Mouse (Mus musculus): ENCODE results near the gene Krtap4-6. TPM values are rescaled to one million over a fixed set of nuclear protein-coding genes. Genes with fewer than 3 reads are reported as not detected.
"Not testable (repeated sequence)": the region's sequence is repeated elsewhere in the genome, so short reads cannot be mapped to it uniquely, and the experiment has no call there.

Gene Krtap4-6
- polyA plus RNA-seq (2014; fragmentation: Nextera tagmentation; extraction: Ambion mirVana), result not detected in 2 replicates

GRCm38 (mm10) chr11:99665860-99666259 is at the start of gene Krtap4-6:
Gene Krtap4-6, minus strand, starts transcription at chr11:99665960.
- no peak within 1 kb of the TSS for H3K4me2 ChIP-seq (ENCODE audit: low read depth, severe bottlenecking)
- ATAC-seq (ENCODE audit: insufficient number of reproducible peaks, low FRiP score, low TSS enrichment, low read depth) (no peak), DNase-seq (ENCODE audit: low spot score) (no peak)
- no peaks in the 10 kb centered on the region for H3K36me3 ChIP-seq (ENCODE audit: control insufficient read depth, insufficient read depth, low read length)
- H3K27me3 ChIP-seq (ENCODE audit: control insufficient read depth, insufficient read depth, low read length), result no peaks in the 10 kb centered on the region
- H3K9ac ChIP-seq (ENCODE audit: low read length), result no peak within 1 kb of the TSS
- H3K4me3 ChIP-seq (ENCODE audit: low read depth, low read length), result no peak within 1 kb of the TSS
- H3K27ac ChIP-seq (replicated peaks; ENCODE audit: low read depth, low read length), result no peak within 1 kb of the TSS
- no peaks in the 10 kb centered on the region for H3K9me3 ChIP-seq (ENCODE audit: control insufficient read depth, low read length)
- H3K4me1 ChIP-seq (ENCODE audit: control insufficient read depth, insufficient read depth, low read length), result no peaks in the 10 kb centered on the region

GRCm38 (mm10) chr11:99690463-99690862 is 24.7 kb upstream of the Krtap4-6 start, which contains the start of gene Gm14190:
Gene Gm14190, minus strand, starts transcription at chr11:99690740.
- Histone ChIP-seq H3K27me3 (ENCODE audit: control insufficient read depth, insufficient read depth, low read length) (no peaks in the 10 kb centered on the region), H3K9ac (ENCODE audit: low read length) (no peak within 1 kb of the TSS), H3K4me3 (ENCODE audit: low read depth, low read length) (no peak within 1 kb of the TSS), H3K4me2 (ENCODE audit: low read depth, severe bottlenecking) (no peak within 1 kb of the TSS), H3K36me3 (ENCODE audit: control insufficient read depth, insufficient read depth, low read length) (no peaks in the 10 kb centered on the region), H3K27ac (replicated peaks; ENCODE audit: low read depth, low read length) (no peak within 1 kb of the TSS), H3K9me3 (ENCODE audit: control insufficient read depth, low read length) (no peaks in the 10 kb centered on the region), H3K4me1 (ENCODE audit: control insufficient read depth, insufficient read depth, low read length) (no peaks in the 10 kb centered on the region)
- WGBS, result 91% methylated on average over 1 of the region's 1 CpGs
- DNase-seq (ENCODE audit: low spot score), result no peak
- ATAC-seq (ENCODE audit: insufficient number of reproducible peaks, low FRiP score, low TSS enrichment, low read depth), result no peak

GRCm38 (mm10) chr11:99685235-99685634 is 19.5 kb upstream of the Krtap4-6 start:
- not testable (repeated sequence) for H3K27ac ChIP-seq (replicated peaks; ENCODE audit: low read depth, low read length); H3K4me2 ChIP-seq (ENCODE audit: low read depth, severe bottlenecking); H3K27me3 ChIP-seq (ENCODE audit: control insufficient read depth, insufficient read depth, low read length); H3K4me3 ChIP-seq (ENCODE audit: low read depth, low read length); H3K9ac ChIP-seq (ENCODE audit: low read length); H3K9me3 ChIP-seq (ENCODE audit: control insufficient read depth, low read length); DNase-seq (ENCODE audit: low spot score); H3K4me1 ChIP-seq (ENCODE audit: control insufficient read depth, insufficient read depth, low read length); ATAC-seq (ENCODE audit: insufficient number of reproducible peaks, low FRiP score, low TSS enrichment, low read depth); H3K36me3 ChIP-seq (ENCODE audit: control insufficient read depth, insufficient read depth, low read length)
- WGBS, result 76% methylated on average over 1 of the region's 1 CpGs

DNA sequence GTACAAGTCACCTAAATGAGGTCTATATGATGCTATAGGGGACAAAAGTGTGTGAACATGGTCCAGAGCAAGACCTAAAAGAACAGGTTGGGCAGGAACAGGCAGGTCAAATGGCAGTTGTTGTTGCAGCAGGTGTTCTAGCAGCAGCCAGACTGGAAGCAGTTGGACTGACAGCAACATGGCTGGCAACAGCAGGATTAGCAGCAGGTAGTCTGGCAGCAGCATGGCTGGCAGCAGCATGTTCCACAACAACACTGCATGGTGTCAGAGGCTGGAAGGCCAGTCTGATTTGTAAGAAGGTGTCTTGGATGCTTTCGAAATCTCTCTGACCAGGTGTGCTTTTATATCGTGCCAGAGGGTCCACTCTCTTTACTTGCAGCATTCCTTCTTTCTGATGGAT is 17.7 kb upstream of the Krtap4-6 start:
- Histone ChIP-seq H3K27ac (replicated peaks; ENCODE audit: low read depth, low read length) (no peak overlapping the region), H3K9ac (ENCODE audit: low read length) (no peak overlapping the region), H3K4me1 (ENCODE audit: control insufficient read depth, insufficient read depth, low read length) (no peaks in the 10 kb centered on the region), H3K27me3 (ENCODE audit: control insufficient read depth, insufficient read depth, low read length) (no peaks in the 10 kb centered on the region), H3K36me3 (ENCODE audit: control insufficient read depth, insufficient read depth, low read length) (no peaks in the 10 kb centered on the region), H3K4me3 (ENCODE audit: low read depth, low read length) (no peak overlapping the region), H3K9me3 (ENCODE audit: control insufficient read depth, low read length) (no peaks in the 10 kb centered on the region), H3K4me2 (ENCODE audit: low read depth, severe bottlenecking) (no peak overlapping the region)
- 86% methylated on average over 2 of the region's 2 CpGs for WGBS
- DNase-seq (ENCODE audit: low spot score) (no peak), ATAC-seq (ENCODE audit: insufficient number of reproducible peaks, low FRiP score, low TSS enrichment, low read depth) (no peak)

DNA sequence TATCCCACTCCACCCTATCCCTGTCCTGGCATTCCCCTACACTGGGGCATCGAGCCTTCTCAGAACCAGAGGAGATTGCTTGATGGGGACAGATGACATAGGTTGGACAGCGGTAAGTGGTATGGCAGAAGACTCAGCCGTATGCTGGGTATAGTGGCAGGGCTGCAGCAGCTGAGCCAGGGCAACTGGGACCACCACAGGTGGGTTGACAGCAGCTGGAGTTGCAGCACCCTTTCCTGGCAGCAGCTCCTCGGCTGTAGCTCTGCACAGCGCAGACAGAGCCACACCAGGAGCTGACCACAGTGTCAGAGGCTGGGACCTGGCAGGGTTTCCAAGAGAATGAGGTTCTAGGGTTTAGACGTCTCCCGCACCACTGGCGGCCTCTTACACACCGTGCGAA is 3.0 kb downstream of the Krtap4-6 start:
- Histone ChIP-seq H3K4me3 (ENCODE audit: low read depth, low read length) (no peak overlapping the region), H3K4me1 (ENCODE audit: control insufficient read depth, insufficient read depth, low read length) (no peaks in the 10 kb centered on the region), H3K27ac (replicated peaks; ENCODE audit: low read depth, low read length) (no peak overlapping the region), H3K9me3 (ENCODE audit: control insufficient read depth, low read length) (no peaks in the 10 kb centered on the region), H3K36me3 (ENCODE audit: control insufficient read depth, insufficient read depth, low read length) (no peaks in the 10 kb centered on the region), H3K4me2 (ENCODE audit: low read depth, severe bottlenecking) (no peak overlapping the region), H3K9ac (ENCODE audit: low read length) (no peak overlapping the region), H3K27me3 (ENCODE audit: control insufficient read depth, insufficient read depth, low read length) (no peaks in the 10 kb centered on the region)
- 88% methylated on average over 10 of the region's 10 CpGs for WGBS
- DNase-seq (ENCODE audit: low spot score) (no peak), ATAC-seq (ENCODE audit: insufficient number of reproducible peaks, low FRiP score, low TSS enrichment, low read depth) (no peak)

- Histone ChIP-seq H3K27me3 (ENCODE audit: control insufficient read depth, insufficient read depth, low read length) (no peaks in the 10 kb centered on the region), H3K4me2 (ENCODE audit: low read depth, severe bottlenecking) (no peak overlapping the region), H3K4me1 (ENCODE audit: control insufficient read depth, insufficient read depth, low read length) (no peaks in the 10 kb centered on the region), H3K36me3 (ENCODE audit: control insufficient read depth, insufficient read depth, low read length) (no peaks in the 10 kb centered on the region), H3K27ac (replicated peaks; ENCODE audit: low read depth, low read length) (no peak overlapping the region), H3K9me3 (ENCODE audit: control insufficient read depth, low read length) (no peaks in the 10 kb centered on the region), H3K4me3 (ENCODE audit: low read depth, low read length) (no peak overlapping the region), H3K9ac (ENCODE audit: low read length) (no peak overlapping the region)
- WGBS, result 89% methylated on average over 4 of the region's 4 CpGs
- ATAC-seq (ENCODE audit: insufficient number of reproducible peaks, low FRiP score, low TSS enrichment, low read depth), result no peak
- no peak for DNase-seq (ENCODE audit: low spot score)
Measured at GRCm38 (mm10) chr11:99659256-99659655, 6.5 kb downstream of the Krtap4-6 start.

DNA sequence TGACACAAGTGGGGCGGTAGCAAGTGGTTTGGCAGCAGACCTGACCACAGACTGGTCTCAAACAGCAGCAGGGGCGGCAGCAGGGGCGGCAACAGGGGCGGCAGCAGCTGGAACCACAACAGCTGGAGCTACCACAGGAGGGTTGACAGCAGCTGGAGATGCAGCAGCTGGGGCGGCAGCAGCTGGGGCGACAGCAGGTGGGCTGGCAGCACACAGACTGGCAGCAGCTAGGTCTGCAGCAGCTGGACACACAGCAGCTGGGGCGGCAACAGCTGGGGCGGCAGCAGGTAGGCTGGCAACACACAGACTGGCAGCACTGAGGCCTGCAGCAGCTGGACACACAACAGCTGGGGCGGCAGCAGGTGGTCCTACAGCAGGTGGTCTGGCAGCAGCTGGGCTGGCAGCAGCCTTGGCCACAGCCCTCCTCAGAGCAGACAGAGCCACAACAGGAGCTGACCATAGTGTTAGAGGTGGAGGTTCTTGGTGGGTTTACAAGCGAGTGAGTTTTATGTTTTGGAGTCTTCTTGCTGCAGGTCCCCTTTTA is 7.2 kb downstream of the Krtap4-6 start, which contains the start of gene Gm11563:
Gm11563 (minus strand) TSS at position 494 of the 544 bp plus-strand sequence.
- WGBS, result 62% methylated on average over 10 of the region's 10 CpGs
- not testable (repeated sequence) for H3K36me3 ChIP-seq (ENCODE audit: control insufficient read depth, insufficient read depth, low read length); DNase-seq (ENCODE audit: low spot score); H3K9me3 ChIP-seq (ENCODE audit: control insufficient read depth, low read length); H3K4me3 ChIP-seq (ENCODE audit: low read depth, low read length); H3K27me3 ChIP-seq (ENCODE audit: control insufficient read depth, insufficient read depth, low read length); H3K4me2 ChIP-seq (ENCODE audit: low read depth, severe bottlenecking); H3K9ac ChIP-seq (ENCODE audit: low read length); H3K4me1 ChIP-seq (ENCODE audit: control insufficient read depth, insufficient read depth, low read length); H3K27ac ChIP-seq (replicated peaks; ENCODE audit: low read depth, low read length); ATAC-seq (ENCODE audit: insufficient number of reproducible peaks, low FRiP score, low TSS enrichment, low read depth)

- H3K4me2 ChIP-seq (ENCODE audit: low read depth, severe bottlenecking), result no peak overlapping the region
- no peak for DNase-seq (ENCODE audit: low spot score)
- H3K9me3 ChIP-seq (ENCODE audit: control insufficient read depth, low read length), result no peaks in the 10 kb centered on the region
- no peaks in the 10 kb centered on the region for H3K36me3 ChIP-seq (ENCODE audit: control insufficient read depth, insufficient read depth, low read length)
- no peak for ATAC-seq (ENCODE audit: insufficient number of reproducible peaks, low FRiP score, low TSS enrichment, low read depth)
- no peaks in the 10 kb centered on the region for H3K4me1 ChIP-seq (ENCODE audit: control insufficient read depth, insufficient read depth, low read length)
- H3K27ac ChIP-seq (replicated peaks; ENCODE audit: low read depth, low read length), result no peak overlapping the region
- WGBS, result 50% methylated on average over 5 of the region's 5 CpGs
- no peaks in the 10 kb centered on the region for H3K27me3 ChIP-seq (ENCODE audit: control insufficient read depth, insufficient read depth, low read length)
- H3K9ac ChIP-seq (ENCODE audit: low read length), result no peak overlapping the region
- H3K4me3 ChIP-seq (ENCODE audit: low read depth, low read length), result no peak overlapping the region
Measured at GRCm38 (mm10) chr11:99657051-99657450, 8.7 kb downstream of the Krtap4-6 start.

- Histone ChIP-seq H3K4me1 (ENCODE audit: control insufficient read depth, insufficient read depth, low read length) (no peaks in the 10 kb centered on the region), H3K4me2 (ENCODE audit: low read depth, severe bottlenecking) (no peak within 1 kb of the TSS), H3K27ac (replicated peaks; ENCODE audit: low read depth, low read length) (no peak within 1 kb of the TSS), H3K9me3 (ENCODE audit: control insufficient read depth, low read length) (no peaks in the 10 kb centered on the region), H3K9ac (ENCODE audit: low read length) (no peak within 1 kb of the TSS), H3K36me3 (ENCODE audit: control insufficient read depth, insufficient read depth, low read length) (no peaks in the 10 kb centered on the region), H3K4me3 (ENCODE audit: low read depth, low read length) (no peak within 1 kb of the TSS), H3K27me3 (ENCODE audit: control insufficient read depth, insufficient read depth, low read length) (no peaks in the 10 kb centered on the region)
- no peak for DNase-seq (ENCODE audit: low spot score)
- WGBS, result 83% methylated on average over 2 of the region's 2 CpGs
- ATAC-seq (ENCODE audit: insufficient number of reproducible peaks, low FRiP score, low TSS enrichment, low read depth), result no peak
Measured at GRCm38 (mm10) chr11:99650136-99650535, 15.6 kb downstream of the Krtap4-6 start, which contains the start of gene Gm11555. Gene Gm11555, minus strand, starts transcription at chr11:99650236.

Measured in limb, embryonic 11.5 days (tissue).